9 mouse cellular contexts compared by ENCODE assay signal in genomic region chr6:121329848-121330508, GRCm38 (mm10). TPM values are rescaled to one million over a fixed set of nuclear protein-coding genes. Genes with fewer than 3 reads are reported as not detected.
DNase-seq lines count a peak whose midpoint lies in the region; ATAC-seq and TF ChIP-seq lines count a peak whose summit lies in the region.
"Had no signal": no experiment of that assay in that cellular context is flagged by ENCODE, and none has a peak within 500 bp of the region (broad histone marks: within the 10 kb centered on the region; RNA-seq: fewer than 3 reads in every experiment).

No protein-coding gene starts in this region.

- no peak overlapping the region for H3K27ac ChIP-seq in hindbrain, postnatal 0 days
- no peak overlapping the region for H3K27ac ChIP-seq in liver, embryonic 14.5 days
- H3K27ac ChIP-seq: heart, embryonic 13.5 days had no signal

- TF ChIP-seq EP300 in liver, embryonic 14.5 days (IDR thresholded peaks at IDR 0.05; ENCODE audit: low read depth), result no peak

- WGBS in hindbrain, postnatal 0 days, result 14% methylated on average over 10 of the region's 10 CpGs
- 37% methylated on average over 10 of the region's 10 CpGs for WGBS in liver, embryonic 14.5 days (ENCODE audit: insufficient replicate concordance)

- DNase-seq in cerebellum, adult 11-12 months, result peak; percentile 26
- no peak for DNase-seq in cerebellum, postnatal 36 days
- DNase-seq in Muller cell, postnatal 12 days (ENCODE audit: inconsistent ontology term), result peak; percentile 77
- DNase-seq in hindbrain, postnatal 0 days (ENCODE audit: low spot score), result peak; percentile 64
- DNase-seq in liver, embryonic 14.5 days (ENCODE audit: low read depth in 3 of 3, low spot score in 3 of 3), result no peak
- peak; percentile 66 for DNase-seq in retina, embryonic 14.5 days (ENCODE audit: low spot score)
- DNase-seq in spleen, adult 12 weeks (ENCODE audit: low spot score), result no peak
- no peak for DNase-seq in spleen, postnatal 36 days (ENCODE audit: low spot score in 2 of 2)

- H3K9me3 ChIP-seq in hindbrain, postnatal 0 days (ENCODE audit: low read length), result no peaks in the 10 kb centered on the region
- H3K9me3 ChIP-seq in liver, embryonic 14.5 days (ENCODE audit: control insufficient read depth, low read length), result no peaks in the 10 kb centered on the region
- H3K9me3 ChIP-seq: heart, embryonic 13.5 days had no signal

- no peaks in the 10 kb centered on the region for H3K36me3 ChIP-seq in hindbrain, postnatal 0 days (ENCODE audit: insufficient read depth, low read length)
- no peaks in the 10 kb centered on the region for H3K36me3 ChIP-seq in liver, embryonic 14.5 days (replicated peaks; ENCODE audit: control insufficient read depth, insufficient read depth, low read depth)
- H3K36me3 ChIP-seq: heart, embryonic 13.5 days had no signal

- peaks cover 17% of the 10 kb centered on the region for H3K4me1 ChIP-seq in hindbrain, postnatal 0 days (ENCODE audit: insufficient read depth, low read length)
- H3K4me1 ChIP-seq in liver, embryonic 14.5 days (replicated peaks; ENCODE audit: control insufficient read depth in 2 of 2, insufficient read depth in 2 of 2, low read length in 1 of 2), result 0 out of 4 replicates have a peak, but pooled peaks cover 0 to 4% of the 10 kb centered on the region in 2 experiments

- no peak overlapping the region for H3K4me2 ChIP-seq in hindbrain, postnatal 0 days (ENCODE audit: low read depth, low read length)
- no peak overlapping the region for H3K4me2 ChIP-seq in liver, embryonic 14.5 days (ENCODE audit: low read depth)
- H3K4me2 ChIP-seq: heart, embryonic 13.5 days had no signal

- H3K4me3 ChIP-seq in hindbrain, postnatal 0 days (ENCODE audit: low read length), result no peak overlapping the region
- H3K4me3 ChIP-seq in liver, embryonic 14.5 days (ENCODE audit: insufficient read depth in 1 of 2, low read depth in 2 of 2, low read length in 2 of 2), result no peak overlapping the region
- H3K4me3 ChIP-seq: heart, embryonic 13.5 days had no signal

- no peak for ATAC-seq in hindbrain, postnatal 0 days
- no peak for ATAC-seq in liver, embryonic 14.5 days (ENCODE audit: insufficient read depth)

- no peak overlapping the region for H3K9ac ChIP-seq in hindbrain, postnatal 0 days (replicated peaks; ENCODE audit: low read length)
- no peak overlapping the region for H3K9ac ChIP-seq in liver, embryonic 14.5 days (replicated peaks)
- H3K9ac ChIP-seq: heart, embryonic 13.5 days had no signal

- peak; percentile 21 for TF ChIP-seq CTCF in hindbrain, postnatal 0 days (IDR thresholded peaks at IDR 0.05; ENCODE audit: low read depth)
- TF ChIP-seq CTCF in liver, embryonic 14.5 days (IDR thresholded peaks at IDR 0.05; ENCODE audit: low read depth), result peak; percentile 27

- H3K27me3 ChIP-seq in hindbrain, postnatal 0 days (ENCODE audit: insufficient read depth, low read length), result no peaks in the 10 kb centered on the region
- H3K27me3 ChIP-seq in liver, embryonic 14.5 days (ENCODE audit: control insufficient read depth, insufficient read depth, low read length), result no peaks in the 10 kb centered on the region
- H3K27me3 ChIP-seq: heart, embryonic 13.5 days had no signal

RNA-seq across cellular contexts. Expression of gene Slc6a12, which starts 12.9 kb away (rescaled TPM):
- total RNA-seq in hindbrain, postnatal 0 days (2014; rRNA removed), result 7.1 and 12.8 TPM in 2 replicates
- polyA plus RNA-seq in hindbrain, postnatal 0 days (2015; fragmentation: Nextera tagmentation; extraction: Ambion mirVana), result 5.7 and 5.9 TPM in 2 replicates
- polyA plus RNA-seq in liver, embryonic 14.5 days (2012; rRNA removed), result 1.3 and 2.1 TPM in 2 replicates
- 2.0 and 2.1 TPM in 2 replicates for polyA plus RNA-seq in liver, embryonic 14.5 days (2014; fragmentation: Nextera tagmentation; extraction: Ambion mirVana)
- polyA plus RNA-seq: heart, embryonic 13.5 days had no signal

RNA-seq across cellular contexts. Expression of gene Slc6a13, which starts 30.0 kb away (rescaled TPM):
- 42.1 and 58.2 TPM in 2 replicates for total RNA-seq in hindbrain, postnatal 0 days (2014; rRNA removed)
- 55.4 and 60.7 TPM in 2 replicates for polyA plus RNA-seq in hindbrain, postnatal 0 days (2015; fragmentation: Nextera tagmentation; extraction: Ambion mirVana)
- 14.9 and 17.2 TPM in 2 replicates for polyA plus RNA-seq in liver, embryonic 14.5 days (2012; rRNA removed)
- polyA plus RNA-seq in liver, embryonic 14.5 days (2014; fragmentation: Nextera tagmentation; extraction: Ambion mirVana), result 19.3 and 21.7 TPM in 2 replicates

Comparison
In these comparisons a context has a peak if more than half of its experiments do, and no peak if none do; other contexts are left out.
1. DNase-seq: peak in cerebellum, adult 11-12 months (single experiment), Muller cell, postnatal 12 days (single experiment), hindbrain, postnatal 0 days (single experiment) and retina, embryonic 14.5 days (single experiment); none in cerebellum, postnatal 36 days (0 of 2), liver, embryonic 14.5 days (0 of 3), spleen, adult 12 weeks (single experiment) and spleen, postnatal 36 days (0 of 2).